Mouse (Mus musculus) heart, postnatal 0 days (tissue): ENCODE measurements around the gene Sf3b2. TPM values are rescaled to one million over a fixed set of nuclear protein-coding genes. Genes with fewer than 3 reads are reported as not detected.

Experiments
- ATAC-seq: fragments of 200-750 bp; cut with Nextera tagmentation; 2 replicates; pipeline ENCODE4 v1.8.0; 2017; ENCODE audit warnings: low read depth, moderate number of reproducible peaks, moderate library complexity; ENCODE audit not compliant: insufficient read depth
- DNase-seq: peaks from one replicate; pipeline ENCODE4 v3.0.0-alpha.2; 2016; ENCODE audit warnings: low spot score
- H3K27ac ChIP-seq: fragments of 300-500 bp; sonication (generic); 2 replicates; pipeline ENCODE4 v1.5.1; 2014; ENCODE audit warnings: low read depth, mild to moderate bottlenecking
- H3K27me3 ChIP-seq: fragments of 300-500 bp; sonication (generic); 2 replicates; pipeline ENCODE4 v1.6.1; 2014; ENCODE audit warnings: low read length, mixed read lengths; ENCODE audit not compliant: control insufficient read depth, insufficient read depth
- H3K36me3 ChIP-seq: fragments of 300-500 bp; sonication (generic); replicated peaks from 2 replicates; pipeline ENCODE4 v1.6.1; 2014; ENCODE audit warnings: low read length, mixed read lengths; ENCODE audit not compliant: control insufficient read depth, insufficient read depth
- H3K4me1 ChIP-seq: fragments of 300-500 bp; sonication (generic); 2 replicates; pipeline ENCODE4 v1.6.1; 2014; ENCODE audit warnings: antibody characterized with exemption; ENCODE audit not compliant: control insufficient read depth, insufficient read depth
- H3K4me2 ChIP-seq: fragments of 300-500 bp; sonication (generic); 2 replicates; pipeline ENCODE4 v1.6.1; 2014; ENCODE audit warnings: low read depth, mild to moderate bottlenecking, low read length, moderate library complexity
- H3K4me3 ChIP-seq: fragments of 300-500 bp; sonication (generic); 2 replicates; pipeline ENCODE4 v1.5.1; 2014; ENCODE audit warnings: low read depth, low read length
- H3K9ac ChIP-seq: fragments of 300-500 bp; sonication (generic); replicated peaks from 2 replicates; pipeline ENCODE4 v1.6.1; 2014; ENCODE audit warnings: low read depth, low read length, mixed read lengths
- H3K9me3 ChIP-seq: fragments of 300-500 bp; sonication (generic); replicated peaks from 2 replicates; pipeline ENCODE4 v1.6.1; 2016; ENCODE audit warnings: low read length; ENCODE audit not compliant: control insufficient read depth
- CTCF ChIP-seq: IDR thresholded peaks from 2 replicates; pipeline ENCODE4 v1.5.1; 2016; ENCODE audit warnings: antibody characterized with exemption, control low read depth, low read depth
- EP300 ChIP-seq: IDR thresholded peaks from 2 replicates; pipeline ENCODE4 v1.6.1; 2016; ENCODE audit warnings: antibody characterized with exemption, low read depth
- WGBS: fragments of 180-500 bp; shearing (Covaris S2); extraction: QIAGEN DNeasy Blood & Tissue Kit; methylation state at CpG from one replicate; pipeline ENCODE4 v1.1.7; 2014; 5-methylcytosine and 5-hydroxymethylcytosine counted together
- polyA plus RNA-seq: library from polyadenylated mRNA; unstranded; fragments of >200 nt; fragmentation: Nextera tagmentation; extraction: Ambion mirVana; gene quantifications from 2 replicates; pipeline ENCODE4 v1.2.1, GENCODE M21; 2015
- total RNA-seq: library from RNA; depleted of rRNA; stranded (reverse); fragments of >200 nt; gene quantifications from 2 replicates; pipeline ENCODE4 v1.2.3, GENCODE M21; 2014; ENCODE audit warnings: low replicate concordance; rRNA removed

Gene Sf3b2
- total and polyA plus RNA-seq, 2 experiments from 2014 or later: 159 to 175 TPM

GRCm38 (mm10) chr19:5230110-5230509 lies 65.1 kb downstream of the Sf3b2 start:
- ATAC-seq (no peak), DNase-seq (no peak)
- Histone ChIP-seq H3K36me3 (no peaks in the 10 kb centered on the region), H3K27me3 (no peaks in the 10 kb centered on the region), H3K27ac (no peak overlapping the region), H3K4me2 (no peak overlapping the region), H3K4me3 (no peak overlapping the region), H3K4me1 (no peaks in the 10 kb centered on the region), H3K9ac (no peak overlapping the region), H3K9me3 (no peaks in the 10 kb centered on the region)
- 63% methylated on average over 2 of the region's 2 CpGs for WGBS
- no peak for TF ChIP-seq EP300
- TF ChIP-seq CTCF: no peak

GRCm38 (mm10) chr19:5224624-5225023 lies 70.6 kb downstream of the Sf3b2 start:
- WGBS: 65% methylated on average over 2 of the region's 2 CpGs
- Histone ChIP-seq H3K27me3 (no peaks in the 10 kb centered on the region), H3K4me1 (peaks cover 8% of the 10 kb centered on the region), H3K4me3 (no peak overlapping the region), H3K27ac (no peak overlapping the region), H3K4me2 (no peak overlapping the region), H3K9ac (no peak overlapping the region), H3K9me3 (no peaks in the 10 kb centered on the region), H3K36me3 (no peaks in the 10 kb centered on the region)
- TF ChIP-seq CTCF (no peak), EP300 (no peak)
- ATAC-seq: no peak
- DNase-seq: no peak

DNA sequence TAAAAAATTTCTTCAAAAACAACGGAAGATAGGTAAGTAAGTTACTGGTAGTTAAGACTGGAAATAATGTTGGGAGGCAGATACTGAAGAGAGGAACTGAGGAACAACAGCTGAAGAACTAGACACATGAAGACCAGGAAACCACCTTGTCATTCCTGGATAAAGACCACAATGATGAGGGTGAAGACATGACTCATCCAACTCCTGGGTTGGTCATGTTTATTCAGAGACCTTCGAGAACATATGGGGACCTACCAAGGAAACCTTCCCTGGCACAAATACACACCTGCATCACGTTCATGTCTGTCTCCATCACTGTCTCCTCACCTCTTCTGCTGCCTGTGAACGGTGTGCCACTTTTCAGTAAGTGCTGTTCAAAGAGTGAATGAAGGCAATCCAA lies 71.2 kb downstream of the Sf3b2 start:
- 87% methylated on average over 4 of the region's 4 CpGs for WGBS
- ATAC-seq: no peak
- Histone ChIP-seq H3K9ac (no peak overlapping the region), H3K4me2 (no peak overlapping the region), H3K9me3 (no peaks in the 10 kb centered on the region), H3K36me3 (no peaks in the 10 kb centered on the region), H3K27me3 (no peaks in the 10 kb centered on the region), H3K4me3 (no peak overlapping the region), H3K27ac (no peak overlapping the region), H3K4me1 (peaks cover 8% of the 10 kb centered on the region)
- TF ChIP-seq EP300 (no peak), CTCF (no peak)
- DNase-seq: no peak

Other genes with a start within 250 kb of the Sf3b2 start
- gene Rin1, start 245.0 kb downstream of the Sf3b2 start, total RNA-seq: 3.1 and 3.2 TPM in 2 replicates
- gene Rin1, start 245.0 kb downstream of the Sf3b2 start, polyA plus RNA-seq: 0.97 and 1.3 TPM in 2 replicates
- gene Cd248, start 227.4 kb downstream of the Sf3b2 start, total RNA-seq: 19.8 and 24.4 TPM in 2 replicates
- 7.8 and 8.8 TPM in 2 replicates for gene Cd248, start 227.4 kb downstream of the Sf3b2 start, polyA plus RNA-seq
- gene Tmem151a, start 209.9 kb downstream of the Sf3b2 start, total RNA-seq: 2.6 and 4.3 TPM in 2 replicates
- gene Tmem151a, start 209.9 kb downstream of the Sf3b2 start, polyA plus RNA-seq: 3.0 and 3.3 TPM in 2 replicates
- 160 and 168 TPM in 2 replicates for gene Yif1a, start 206.9 kb downstream of the Sf3b2 start, total RNA-seq
- gene Yif1a, start 206.9 kb downstream of the Sf3b2 start, polyA plus RNA-seq: 109 and 120 TPM in 2 replicates
- gene Cnih2, start 196.9 kb downstream of the Sf3b2 start, total RNA-seq: 5.6 TPM in 1 of 2 replicates, not detected in the other
- 1.1 and 1.2 TPM in 2 replicates for gene Cnih2, start 196.9 kb downstream of the Sf3b2 start, polyA plus RNA-seq
- 384 and 424 TPM in 2 replicates for gene Rab1b, start 188.4 kb downstream of the Sf3b2 start, total RNA-seq
- gene Rab1b, start 188.4 kb downstream of the Sf3b2 start, polyA plus RNA-seq: 230 and 231 TPM in 2 replicates
- gene Klc2, start 176.9 kb downstream of the Sf3b2 start, total RNA-seq: 44.5 and 70.8 TPM in 2 replicates
- gene Klc2, start 176.9 kb downstream of the Sf3b2 start, polyA plus RNA-seq: 17.5 and 19.0 TPM in 2 replicates
- 11.3 and 45.7 TPM in 2 replicates for gene Pacs1, start 22.3 kb downstream of the Sf3b2 start, total RNA-seq
- gene Pacs1, start 22.3 kb downstream of the Sf3b2 start, polyA plus RNA-seq: 7.2 and 7.4 TPM in 2 replicates
- gene Gal3st3, start 2.9 kb upstream of the Sf3b2 start, total RNA-seq: 4.0 and 13.3 TPM in 2 replicates
- 5.1 and 6.8 TPM in 2 replicates for gene Gal3st3, start 2.9 kb upstream of the Sf3b2 start, polyA plus RNA-seq
- gene Catsper1, start 40.3 kb upstream of the Sf3b2 start, total RNA-seq: not detected in 2 replicates
- not detected in 2 replicates for gene Catsper1, start 40.3 kb upstream of the Sf3b2 start, polyA plus RNA-seq
- gene Cst6, start 54.1 kb upstream of the Sf3b2 start, total RNA-seq: 0.89 and 0.99 TPM in 2 replicates
- gene Cst6, start 54.1 kb upstream of the Sf3b2 start, polyA plus RNA-seq: 2.3 and 3.0 TPM in 2 replicates
- 37.9 and 40.6 TPM in 2 replicates for gene Eif1ad, start 71.3 kb upstream of the Sf3b2 start, total RNA-seq
- 33.5 and 37.5 TPM in 2 replicates for gene Eif1ad, start 71.3 kb upstream of the Sf3b2 start, polyA plus RNA-seq
- 120 and 143 TPM in 2 replicates for gene Banf1, start 71.7 kb upstream of the Sf3b2 start, total RNA-seq
- gene Banf1, start 71.7 kb upstream of the Sf3b2 start, polyA plus RNA-seq: 340 and 356 TPM in 2 replicates
- gene Sart1, start 93.2 kb upstream of the Sf3b2 start, total RNA-seq: 4.4 and 39.0 TPM in 2 replicates
- gene Sart1, start 93.2 kb upstream of the Sf3b2 start, polyA plus RNA-seq: 26.4 and 26.9 TPM in 2 replicates
- 0.31 and 3.5 TPM in 2 replicates for gene Tsga10ip, start 107.1 kb upstream of the Sf3b2 start, total RNA-seq
- gene Tsga10ip, start 107.1 kb upstream of the Sf3b2 start, polyA plus RNA-seq: 2.5 and 3.5 TPM in 2 replicates
- 169 and 171 TPM in 2 replicates for gene Drap1, start 129.5 kb upstream of the Sf3b2 start, total RNA-seq
- gene Drap1, start 129.5 kb upstream of the Sf3b2 start, polyA plus RNA-seq: 328 and 338 TPM in 2 replicates
- gene AI837181, start 129.7 kb upstream of the Sf3b2 start, total RNA-seq: 47.4 and 59.1 TPM in 2 replicates
- gene AI837181, start 129.7 kb upstream of the Sf3b2 start, polyA plus RNA-seq: 38.1 and 40.5 TPM in 2 replicates
- not detected in 2 replicates for gene Fosl1, start 152.1 kb upstream of the Sf3b2 start, total RNA-seq
- gene Fosl1, start 152.1 kb upstream of the Sf3b2 start, polyA plus RNA-seq: 0.12 TPM in 1 of 2 replicates, not detected in the other
- 9.2 and 11.3 TPM in 2 replicates for gene Ccdc85b, start 162.4 kb upstream of the Sf3b2 start, total RNA-seq
- gene Ccdc85b, start 162.4 kb upstream of the Sf3b2 start, polyA plus RNA-seq: 10.2 and 10.6 TPM in 2 replicates
- 81.6 and 86.4 TPM in 2 replicates for gene Fibp, start 165.2 kb upstream of the Sf3b2 start, total RNA-seq
- gene Fibp, start 165.2 kb upstream of the Sf3b2 start, polyA plus RNA-seq: 142 and 146 TPM in 2 replicates
- not detected in 2 replicates for gene Ctsw, start 173.1 kb upstream of the Sf3b2 start, total RNA-seq
- gene Ctsw, start 173.1 kb upstream of the Sf3b2 start, polyA plus RNA-seq: 0.42 and 0.73 TPM in 2 replicates
- 46.8 and 52.7 TPM in 2 replicates for gene Efemp2, start 178.5 kb upstream of the Sf3b2 start, total RNA-seq
- gene Efemp2, start 178.5 kb upstream of the Sf3b2 start, polyA plus RNA-seq: 32.2 and 34.1 TPM in 2 replicates
- gene Mus81, start 192.9 kb upstream of the Sf3b2 start, total RNA-seq: 45.8 and 62.4 TPM in 2 replicates
- 35.8 and 36.8 TPM in 2 replicates for gene Mus81, start 192.9 kb upstream of the Sf3b2 start, polyA plus RNA-seq
- gene Cfl1, start 195.0 kb upstream of the Sf3b2 start, total RNA-seq: 448 and 685 TPM in 2 replicates
- gene Cfl1, start 195.0 kb upstream of the Sf3b2 start, polyA plus RNA-seq: 948 and 963 TPM in 2 replicates
- not detected in 2 replicates for gene 1700020D05Rik, start 208.3 kb upstream of the Sf3b2 start, total RNA-seq
- gene 1700020D05Rik, start 208.3 kb upstream of the Sf3b2 start, polyA plus RNA-seq: not detected in 2 replicates
- 8.6 and 22.6 TPM in 2 replicates for gene Snx32, start 215.1 kb upstream of the Sf3b2 start, total RNA-seq
- gene Snx32, start 215.1 kb upstream of the Sf3b2 start, polyA plus RNA-seq: 9.1 and 9.3 TPM in 2 replicates